In the genomic region with DNA sequence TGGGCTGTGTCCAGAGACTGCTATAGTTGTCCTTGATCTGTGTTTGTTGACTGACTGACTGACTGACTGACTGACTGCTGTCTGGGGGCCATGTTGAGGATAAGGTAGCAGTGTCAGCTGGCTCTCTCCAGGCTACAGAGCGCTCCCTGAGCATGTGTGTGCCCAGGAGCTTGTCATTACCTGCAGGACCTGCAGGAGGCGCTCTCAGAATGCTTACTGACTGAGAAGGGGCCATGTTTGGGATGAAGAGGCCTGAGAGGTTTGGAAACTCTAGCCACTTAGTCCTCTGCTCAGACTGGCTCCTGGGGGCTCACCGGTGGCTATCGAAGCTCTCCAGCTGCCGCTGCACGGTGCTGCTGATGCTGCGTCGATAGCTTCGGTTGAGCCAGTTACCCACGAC, we compare ENCODE assay signal across 11 mouse cellular contexts. TPM values are rescaled to one million over a fixed set of nuclear protein-coding genes. Genes with fewer than 3 reads are reported as not detected.
DNase-seq lines count a peak whose midpoint lies in the region; ATAC-seq and TF ChIP-seq lines count a peak whose summit lies in the region.
"Had no signal": no experiment of that assay in that cellular context is flagged by ENCODE, and none has a peak within 500 bp of the region (broad histone marks: within the 10 kb centered on the region; RNA-seq: fewer than 3 reads in every experiment).

No protein-coding gene starts in this region.

- H3K9ac ChIP-seq in MEL (ENCODE audit: control insufficient read depth, low read depth, low read length, poor library complexity, severe bottlenecking), result no peak overlapping the region
- H3K9ac ChIP-seq in lung, embryonic 14.5 days, result no peak overlapping the region
- H3K9ac ChIP-seq: forebrain, embryonic 15.5 days had no signal

- no peaks in the 10 kb centered on the region for H3K79me2 ChIP-seq in MEL (ENCODE audit: control insufficient read depth, insufficient read depth, low read length, poor library complexity)

- H3K36me3 ChIP-seq in MEL (ENCODE audit: control insufficient read depth in 1 of 2, insufficient read depth in 2 of 2, low read length in 2 of 2), result no peaks in the 10 kb centered on the region; a peak in 1 of 4 replicates
- peaks cover 59% of the 10 kb centered on the region for H3K36me3 ChIP-seq in lung, embryonic 14.5 days (ENCODE audit: insufficient read depth)
- H3K36me3 ChIP-seq: forebrain, embryonic 15.5 days had no signal

- 88% methylated on average over 10 of the region's 10 CpGs for WGBS in lung, embryonic 14.5 days

- no peak overlapping the region for H3K27ac ChIP-seq in MEL (ENCODE audit: control insufficient read depth, low read depth, low read length)
- H3K27ac ChIP-seq in lung, embryonic 14.5 days (ENCODE audit: low read depth), result no peak overlapping the region
- H3K27ac ChIP-seq: forebrain, embryonic 15.5 days had no signal

- peak; percentile 67 for TF ChIP-seq RAD21 in MEL (IDR thresholded peaks at IDR 0.05; ENCODE audit: low read depth, low read length)

- H3K4me3 ChIP-seq in MEL (ENCODE audit: control insufficient read depth in 1 of 2, insufficient read depth in 1 of 2, low read depth in 2 of 2, low read length in 2 of 2), result no peak overlapping the region
- H3K4me3 ChIP-seq in lung, embryonic 14.5 days (ENCODE audit: low read depth, low read length), result no peak overlapping the region
- H3K4me3 ChIP-seq: forebrain, embryonic 15.5 days; myocyte had no signal

- TF ChIP-seq CTCF in MEL (IDR thresholded peaks at IDR 0.05 in 2 of 3, conservative IDR thresholded peaks at IDR 0.05 in 1 of 3; ENCODE audit: control insufficient read depth in 1 of 3, insufficient read depth in 1 of 3, low read depth in 2 of 3, low read length in 3 of 3, poor library complexity in 1 of 3, severe bottlenecking in 1 of 3), result peak; percentile 72 to 81 (median 79)
- peak; percentile 59 for TF ChIP-seq CTCF in lung, embryonic 14.5 days (IDR thresholded peaks at IDR 0.05; ENCODE audit: low read depth)

- H3K4me2 ChIP-seq in lung, embryonic 14.5 days, result no peak overlapping the region
- H3K4me2 ChIP-seq: forebrain, embryonic 15.5 days had no signal

- DNase-seq in heart, postnatal 36 days, result peak; percentile 42 to 66
- DNase-seq in heart, postnatal 25 days (ENCODE audit: low spot score), result no peak
- peak; percentile 55 for DNase-seq in 416B (ENCODE audit: low read depth)
- DNase-seq in MEL (ENCODE audit: low read depth, low spot score), result peak; percentile 63
- peak; percentile 56 for DNase-seq in lung, embryonic 14.5 days
- DNase-seq in yolk sac, embryonic 10.5 days (ENCODE audit: low spot score), result no peak
- DNase-seq in left cerebral cortex, adult 8-10 months (ENCODE audit: low spot score in 2 of 2), result no peak
- no peak for DNase-seq in adrenal gland, adult 18-20 months (ENCODE audit: low spot score in 2 of 2)

- intact Hi-C loops in heart, postnatal 36 days (cut with DNase I), result loop anchor here (2.0 kb wide), 1 partner anchor 25 kb away; no protein-coding TSS in a partner anchor
- intact Hi-C loops in heart, postnatal 25 days (cut with DNase I), result loop anchor here (2.0 kb wide), 1 partner anchor 25 kb away; no protein-coding TSS in a partner anchor

- no peaks in the 10 kb centered on the region for H3K4me1 ChIP-seq in MEL (ENCODE audit: control insufficient read depth in 1 of 2, insufficient read depth in 2 of 2, low read length in 2 of 2)
- H3K4me1 ChIP-seq in lung, embryonic 14.5 days (ENCODE audit: insufficient read depth), result no peaks in the 10 kb centered on the region
- H3K4me1 ChIP-seq: forebrain, embryonic 15.5 days had no signal

- TF ChIP-seq POLR2A in MEL (IDR thresholded peaks at IDR 0.05; ENCODE audit: control insufficient read depth in 1 of 2, insufficient read depth in 1 of 2, low read depth in 1 of 2, low read length in 2 of 2, poor library complexity in 1 of 2), result no peak

- no peaks in the 10 kb centered on the region for H3K9me3 ChIP-seq in MEL (replicated peaks; ENCODE audit: insufficient read depth, low read length)
- H3K9me3 ChIP-seq in lung, embryonic 14.5 days (ENCODE audit: low read depth, low read length), result no peaks in the 10 kb centered on the region
- H3K9me3 ChIP-seq: forebrain, embryonic 15.5 days had no signal

- ATAC-seq in lung, embryonic 14.5 days (ENCODE audit: insufficient read depth), result no peak
- ATAC-seq: forebrain, embryonic 15.5 days had no signal

- no peak for TF ChIP-seq EP300 in MEL (IDR thresholded peaks at IDR 0.05; ENCODE audit: low read depth in 1 of 2, low read length in 2 of 2)

- H3K27me3 ChIP-seq in MEL (ENCODE audit: control insufficient read depth in 1 of 2, insufficient read depth in 2 of 2, low read length in 2 of 2), result no peaks in the 10 kb centered on the region
- no peaks in the 10 kb centered on the region for H3K27me3 ChIP-seq in lung, embryonic 14.5 days (ENCODE audit: insufficient read depth, low read length)
- H3K27me3 ChIP-seq: forebrain, embryonic 15.5 days had no signal

TF ChIP-seq in MEL, 35 proteins besides CTCF, POLR2A, EP300 and RAD21:
- TF ChIP-seq SMC3 (IDR thresholded peaks at IDR 0.05; ENCODE audit: low read depth, low read length) (peak; percentile 78), SIN3A (IDR thresholded peaks at IDR 0.05; ENCODE audit: low read length) (no peak), POLR2AphosphoS5 (IDR thresholded peaks at IDR 0.05; ENCODE audit: borderline replicate concordance, low read depth, low read length) (no peak), RCOR1 (IDR thresholded peaks at IDR 0.05; ENCODE audit: low read depth, low read length) (no peak), ELF1 (IDR thresholded peaks at IDR 0.05; ENCODE audit: low read depth, low read length) (no peak), GATA1 (IDR thresholded peaks at IDR 0.05; ENCODE audit: low read depth, low read length) (no peak), TAL1 (IDR thresholded peaks at IDR 0.05; ENCODE audit: low read length) (no peak), TBP (IDR thresholded peaks at IDR 0.05; ENCODE audit: low read depth, low read length) (no peak), ZC3H11A (IDR thresholded peaks at IDR 0.05; ENCODE audit: low read depth, low read length) (peak; percentile 49; the same call in 1 of the 2 replicates), NRF1 (IDR thresholded peaks at IDR 0.05; ENCODE audit: insufficient read depth, low read depth, low read length, poor library complexity, severe bottlenecking) (0 out of 2 replicates have a peak, but pooled peaks have one; percentile 14), ZMIZ1 (IDR thresholded peaks at IDR 0.05; ENCODE audit: low read depth, low read length) (no peak)

RNA-seq across cellular contexts. Expression of gene Aanat, which starts 17.1 kb away (rescaled TPM):
- total RNA-seq in heart, postnatal 36 days (2021), result not detected
- not detected for total RNA-seq in heart, postnatal 25 days (2021)
- not detected in 2 replicates for total RNA-seq in MEL (2012; rRNA removed)
- polyA plus RNA-seq in MEL (2012; ENCODE audit: insufficient read depth in 1 of 2, insufficient read length in 2 of 2, low read depth in 1 of 2, low replicate concordance in 2 of 2, missing spikeins in 1 of 2), result not detected
- polyA plus RNA-seq in lung, embryonic 14.5 days (2014; fragmentation: Nextera tagmentation; extraction: Ambion mirVana), result not detected in 2 replicates
- 1 to 10 TPM in 1 of 4 experiments, under 1 TPM in 3; 0.57 to 3.2 (median 0.84) TPM for total RNA-seq in left cerebral cortex, adult 8-10 months (2022)
- total RNA-seq in adrenal gland, adult 18-20 months (2021), result not detected
- polyA plus RNA-seq: large intestine, adult 2 months; myocyte had no signal

RNA-seq across cellular contexts. Expression of gene Ube2o, which starts 22.1 kb away (rescaled TPM):
- 10 to 100 TPM; 28.5 to 29.7 TPM for total RNA-seq in heart, postnatal 36 days (2021)
- total RNA-seq in heart, postnatal 25 days (2021), result 10 to 100 TPM; 31.4 to 37.1 TPM
- total RNA-seq in MEL (2012; rRNA removed), result 22.9 and 31.1 TPM in 2 replicates
- polyA plus RNA-seq in MEL (2012; ENCODE audit: insufficient read depth in 1 of 2, insufficient read length in 2 of 2, low read depth in 1 of 2, low replicate concordance in 2 of 2, missing spikeins in 1 of 2), result 10 to 100 TPM in 1 of 2 experiments, not detected in 1; 42.8 TPM
- 17.4 and 22.8 TPM in 2 replicates for polyA plus RNA-seq in lung, embryonic 14.5 days (2014; fragmentation: Nextera tagmentation; extraction: Ambion mirVana)
- total RNA-seq in left cerebral cortex, adult 8-10 months (2022), result 100 to 1,000 TPM; 115 to 119 (median 117) TPM
- total RNA-seq in adrenal gland, adult 18-20 months (2021), result 10 to 100 TPM; 27.6 to 29.0 TPM

RNA-seq across cellular contexts. Expression of gene Rhbdf2, which starts 23.5 kb away (rescaled TPM):
- 10 to 100 TPM; 10.3 to 15.3 TPM for total RNA-seq in heart, postnatal 36 days (2021)
- 10 to 100 TPM; 10.6 to 12.8 TPM for total RNA-seq in heart, postnatal 25 days (2021)
- 6.4 and 7.7 TPM in 2 replicates for total RNA-seq in MEL (2012; rRNA removed)
- polyA plus RNA-seq in MEL (2012; ENCODE audit: insufficient read depth in 1 of 2, insufficient read length in 2 of 2, low read depth in 1 of 2, low replicate concordance in 2 of 2, missing spikeins in 1 of 2), result 10 to 100 TPM in 1 of 2 experiments, not detected in 1; 13.7 TPM
- polyA plus RNA-seq in lung, embryonic 14.5 days (2014; fragmentation: Nextera tagmentation; extraction: Ambion mirVana), result 8.9 and 9.8 TPM in 2 replicates
- total RNA-seq in left cerebral cortex, adult 8-10 months (2022), result 1 to 10 TPM; 1.1 to 1.6 (median 1.3) TPM
- total RNA-seq in adrenal gland, adult 18-20 months (2021), result 10 to 100 TPM; 12.1 to 17.6 TPM

RNA-seq across cellular contexts. Expression of gene Prcd, which starts 50.0 kb away (rescaled TPM):
- total RNA-seq in heart, postnatal 36 days (2021), result 1 to 10 TPM in 1 of 2 experiments, under 1 TPM in 1; 0.97 to 1.8 TPM
- total RNA-seq in heart, postnatal 25 days (2021), result 1 to 10 TPM; 1.0 to 1.6 TPM
- 50.0 and 72.2 TPM in 2 replicates for total RNA-seq in MEL (2012; rRNA removed)
- polyA plus RNA-seq in MEL (2012; ENCODE audit: insufficient read depth in 1 of 2, insufficient read length in 2 of 2, low read depth in 1 of 2, low replicate concordance in 2 of 2, missing spikeins in 1 of 2), result 10 to 100 TPM in 1 of 2 experiments, not detected in 1; 44.4 TPM
- 0.53 and 1.6 TPM in 2 replicates for polyA plus RNA-seq in lung, embryonic 14.5 days (2014; fragmentation: Nextera tagmentation; extraction: Ambion mirVana)
- 1 to 10 TPM; 5.0 to 7.0 (median 5.5) TPM for total RNA-seq in left cerebral cortex, adult 8-10 months (2022)
- 10 to 100 TPM; 12.5 to 13.2 TPM for total RNA-seq in adrenal gland, adult 18-20 months (2021)

RNA-seq across cellular contexts. Expression of gene Cygb, which starts 50.8 kb away (rescaled TPM):
- total RNA-seq in heart, postnatal 36 days (2021), result 10 to 100 TPM; 39.8 to 50.8 TPM
- total RNA-seq in heart, postnatal 25 days (2021), result 10 to 100 TPM; 34.8 to 49.8 TPM
- total RNA-seq in MEL (2012; rRNA removed), result 2.1 and 2.2 TPM in 2 replicates
- 1 to 10 TPM in 1 of 2 experiments, not detected in 1; 8.7 TPM for polyA plus RNA-seq in MEL (2012; ENCODE audit: insufficient read depth in 1 of 2, insufficient read length in 2 of 2, low read depth in 1 of 2, low replicate concordance in 2 of 2, missing spikeins in 1 of 2)
- 9.5 and 10.0 TPM in 2 replicates for polyA plus RNA-seq in lung, embryonic 14.5 days (2014; fragmentation: Nextera tagmentation; extraction: Ambion mirVana)
- total RNA-seq in left cerebral cortex, adult 8-10 months (2022), result 10 to 100 TPM; 55.8 to 62.7 (median 58.2) TPM
- total RNA-seq in adrenal gland, adult 18-20 months (2021), result 10 to 100 TPM; 26.0 to 42.7 TPM

Comparison
In these comparisons a context has a peak if more than half of its experiments do, and no peak if none do; other contexts are left out.
1. DNase-seq: peak in heart, postnatal 36 days (2 of 2), 416B (single experiment), MEL (single experiment) and lung, embryonic 14.5 days (single experiment); none in heart, postnatal 25 days (single experiment), yolk sac, embryonic 10.5 days (single experiment), left cerebral cortex, adult 8-10 months (0 of 2) and adrenal gland, adult 18-20 months (0 of 2).